Comparison of ENCODE assay signal across 21 mouse cellular contexts in genomic region chr5:21204157-21204556, GRCm38 (mm10). TPM values are rescaled to one million over a fixed set of nuclear protein-coding genes. Genes with fewer than 3 reads are reported as not detected.
DNase-seq lines count a peak whose midpoint lies in the region; ATAC-seq and TF ChIP-seq lines count a peak whose summit lies in the region.
"Had no signal": no experiment of that assay in that cellular context is flagged by ENCODE, and none has a peak within 500 bp of the region (broad histone marks: within the 10 kb centered on the region; RNA-seq: fewer than 3 reads in every experiment).

No protein-coding gene starts in this region.

- in situ Hi-C loops in CH12.LX (cut with MboI; ENCODE audit: low pct_ligation_motif_present, low pct_unique_long_range_greater_than_20kb, low sequenced_read_pairs) = no loop called here

- TF ChIP-seq RAD21 in CH12.LX (IDR thresholded peaks at IDR 0.05; ENCODE audit: low read depth, low read length) = no peak

- TF ChIP-seq EP300 in CH12.LX (IDR thresholded peaks at IDR 0.05; ENCODE audit: low read length) = peak; percentile 84

- dilution Hi-C loops in CH12.LX (cut with MboI; ENCODE audit: extremely low pct_ligation_motif_present, extremely low pct_unique_long_range_greater_than_20kb, low sequenced_read_pairs) = no loop called here

- peak; percentile 21 for DNase-seq in CD4-positive, CD25-positive, alpha-beta regulatory T cell, adult 2 months (ENCODE audit: low read depth, low spot score)
- DNase-seq in CH12.LX (ENCODE audit: extremely low read depth) = peak; percentile 71
- no peak for DNase-seq in spleen, postnatal 4 days (ENCODE audit: low spot score in 2 of 2)
- DNase-seq in gastrocnemius, adult 2 months = no peak
- DNase-seq in cerebellum, postnatal 25 days = no peak
- DNase-seq: adrenal gland, adult 8-10 months; adrenal gland, postnatal 14 days; adrenal gland, postnatal 36 days; B cell, adult 2 months; cerebellum, adult 11-12 months; cerebellum, adult 2 months; cerebellum, adult 9-10 months; cerebellum, postnatal 10 days; cerebellum, postnatal 36 days; embryo, embryonic 11 days; forebrain, postnatal 0 days had no signal

- H3K9me3 ChIP-seq in CH12.LX (replicated peaks; ENCODE audit: low read length) = no peaks in the 10 kb centered on the region
- H3K9me3 ChIP-seq: embryonic facial prominence, embryonic 10.5 days; embryonic facial prominence, embryonic 12.5 days; forebrain, embryonic 13.5 days; forebrain, embryonic 15.5 days had no signal

- no peak for TF ChIP-seq POLR2A in CH12.LX (IDR thresholded peaks at IDR 0.05; ENCODE audit: low read depth, low read length)

- peak overlapping the region; percentile 19; the same call in 1 of the 2 replicates for H3K27ac ChIP-seq in CH12.LX (ENCODE audit: insufficient read depth, low read depth)
- no peak overlapping the region for H3K27ac ChIP-seq in gastrocnemius, adult 2 months
- H3K27ac ChIP-seq: embryonic facial prominence, embryonic 10.5 days; embryonic facial prominence, embryonic 12.5 days; forebrain, embryonic 13.5 days; forebrain, embryonic 15.5 days had no signal

- H3K4me2 ChIP-seq in CH12.LX (ENCODE audit: insufficient read depth, low read depth, poor library complexity, severe bottlenecking) = peak overlapping the region; percentile 69
- H3K4me2 ChIP-seq: embryonic facial prominence, embryonic 12.5 days; forebrain, embryonic 13.5 days; forebrain, embryonic 15.5 days had no signal

- H3K36me3 ChIP-seq in CH12.LX (replicated peaks in 1 of 2; ENCODE audit: control insufficient read depth in 1 of 2, insufficient read depth in 1 of 2, low read length in 1 of 2) = peaks cover 0 to 15% of the 10 kb centered on the region in 2 experiments
- H3K36me3 ChIP-seq: embryonic facial prominence, embryonic 10.5 days; embryonic facial prominence, embryonic 12.5 days; forebrain, embryonic 15.5 days had no signal

- no peak overlapping the region for H3K9ac ChIP-seq in CH12.LX (ENCODE audit: insufficient read depth, low read depth)
- H3K9ac ChIP-seq: embryonic facial prominence, embryonic 12.5 days; forebrain, embryonic 13.5 days; forebrain, embryonic 15.5 days; forebrain, postnatal 0 days had no signal

- ATAC-seq in inflammation-experienced regulatory T-cells, adult 6 months = peak; percentile 52
- ATAC-seq: forebrain, embryonic 13.5 days; forebrain, embryonic 15.5 days; forebrain, postnatal 0 days had no signal

- intact Hi-C loops in gastrocnemius, adult 2 months (cut with DNase I) = loop anchor here (10.0 kb wide), 1 partner anchor 59 kb away; no protein-coding TSS in a partner anchor

- no peak for TF ChIP-seq CTCF in CH12.LX (conservative IDR thresholded peaks at IDR 0.05 in 1 of 2, IDR thresholded peaks at IDR 0.05 in 1 of 2; ENCODE audit: low read depth in 2 of 2, low read length in 2 of 2)
- no peak for TF ChIP-seq CTCF in gastrocnemius, adult 2 months (IDR thresholded peaks at IDR 0.05)

- H3K4me3 ChIP-seq in CH12.LX (replicated peaks in 1 of 3; ENCODE audit: low read depth in 2 of 3, low read length in 2 of 3, poor library complexity in 1 of 3) = no peak overlapping the region
- no peak overlapping the region for H3K4me3 ChIP-seq in gastrocnemius, adult 2 months
- H3K4me3 ChIP-seq: embryonic facial prominence, embryonic 10.5 days; embryonic facial prominence, embryonic 12.5 days; forebrain, embryonic 13.5 days; forebrain, embryonic 15.5 days had no signal

- no peaks in the 10 kb centered on the region for H3K27me3 ChIP-seq in CH12.LX (replicated peaks)
- H3K27me3 ChIP-seq: embryonic facial prominence, embryonic 12.5 days; forebrain, embryonic 13.5 days; forebrain, embryonic 15.5 days had no signal

- H3K79me2 ChIP-seq in CH12.LX (replicated peaks; ENCODE audit: control insufficient read depth, extremely low read depth, insufficient read depth, poor library complexity, severe bottlenecking) = no peaks in the 10 kb centered on the region

- peaks cover 5 to 25% of the 10 kb centered on the region in 2 experiments for H3K4me1 ChIP-seq in CH12.LX (ENCODE audit: control insufficient read depth in 1 of 2, insufficient read depth in 2 of 2)
- H3K4me1 ChIP-seq: embryonic facial prominence, embryonic 10.5 days; embryonic facial prominence, embryonic 12.5 days; forebrain, embryonic 13.5 days; forebrain, embryonic 15.5 days had no signal

TF ChIP-seq in CH12.LX, 34 proteins besides CTCF, POLR2A, EP300 and RAD21:
- TF ChIP-seq SMC3 (IDR thresholded peaks at IDR 0.05; ENCODE audit: low read depth, low read length) = no peak
- TF ChIP-seq IRF4 (IDR thresholded peaks at IDR 0.05; ENCODE audit: low read depth, low read length) = peak; percentile 82
- peak; percentile 64 for TF ChIP-seq ETS1 (conservative IDR thresholded peaks at IDR 0.05; ENCODE audit: low read depth, low read length)
- TF ChIP-seq JUN (IDR thresholded peaks at IDR 0.05; ENCODE audit: insufficient read depth, low read depth, low read length) = peak; percentile 36; the same call in 1 of the 2 replicates
- TF ChIP-seq SIN3A (IDR thresholded peaks at IDR 0.05; ENCODE audit: low read length) = no peak
- no peak for TF ChIP-seq CHD2 (IDR thresholded peaks at IDR 0.05; ENCODE audit: low read length)
- peak; percentile 69; the same call in 1 of the 2 replicates for TF ChIP-seq JUND (conservative IDR thresholded peaks at IDR 0.05; ENCODE audit: low read depth, low read length)
- peak; percentile 54 for TF ChIP-seq MEF2A (IDR thresholded peaks at IDR 0.05; ENCODE audit: borderline replicate concordance, low read depth, low read length)
- no peak for TF ChIP-seq USF2 (conservative IDR thresholded peaks at IDR 0.05; ENCODE audit: low read depth, low read length)
- TF ChIP-seq RCOR1 (conservative IDR thresholded peaks at IDR 0.05; ENCODE audit: low read depth, low read length) = 0 out of 2 replicates have a peak, but pooled peaks have one; percentile 17

RNA-seq across cellular contexts. Expression of gene Gsap, which starts 18.1 kb away (rescaled TPM):
- total RNA-seq in CH12.LX (2012; rRNA removed) (1.2 and 1.7 TPM in 2 replicates), CH12.LX (2014; rRNA removed) (3.5 and 3.8 TPM in 2 replicates)
- polyA plus RNA-seq in CH12.LX (2012; ENCODE audit: insufficient read length, low read depth) = 2.2 and 3.2 TPM in 2 replicates
- polyA plus RNA-seq in inflammation-experienced regulatory T-cells, adult 6 months (2017; shearing (Covaris generic)) = 10 to 100 TPM; 44.6 to 55.1 (median 52.6) TPM
- total RNA-seq in gastrocnemius, adult 2 months (2021) = 1 to 10 TPM in 1 of 2 experiments, under 1 TPM in 1; 0.94 to 1.1 TPM

Comparison
In these comparisons a context has a peak if more than half of its experiments do, and no peak if none do; other contexts are left out.
1. DNase-seq: peak in CD4-positive, CD25-positive, alpha-beta regulatory T cell, adult 2 months (single experiment) and CH12.LX (single experiment); none in spleen, postnatal 4 days (0 of 2), gastrocnemius, adult 2 months (single experiment) and cerebellum, postnatal 25 days (0 of 2).